Mouse (Mus musculus) hindbrain, embryonic 15.5 days (tissue): ENCODE measurements around the gene Ypel3. TPM values are rescaled to one million over a fixed set of nuclear protein-coding genes. Genes with fewer than 3 reads are reported as not detected.
A peak's percentile ranks its signal among the peaks of the same experiment; 100 is the strongest.

Experiments
- ATAC-seq: fragments of 200-750 bp; cut with Nextera tagmentation; 2 replicates; pipeline ENCODE4 v1.8.0; 2017; ENCODE audit warnings: low read depth, moderate number of reproducible peaks, moderate TSS enrichment; ENCODE audit not compliant: low FRiP score
- H3K27ac ChIP-seq: fragments of 300-500 bp; sonication (generic); replicated peaks from 2 replicates; pipeline ENCODE4 v1.5.1; 2015; ENCODE audit warnings: mild to moderate bottlenecking, inconsistent platforms
- H3K27me3 ChIP-seq: fragments of 300-500 bp; sonication (generic); 2 replicates; pipeline ENCODE4 v1.6.1; 2015; ENCODE audit warnings: control low read depth, inconsistent platforms
- H3K36me3 ChIP-seq: fragments of 300-500 bp; sonication (generic); 2 replicates; pipeline ENCODE4 v1.6.1; 2015; ENCODE audit warnings: control low read depth, inconsistent platforms
- H3K4me1 ChIP-seq: fragments of 300-500 bp; sonication (generic); replicated peaks from 2 replicates; pipeline ENCODE4 v1.6.1; 2015; ENCODE audit warnings: control low read depth, inconsistent platforms
- H3K4me2 ChIP-seq: fragments of 300-500 bp; sonication (generic); 2 replicates; pipeline ENCODE4 v1.6.1; 2015; ENCODE audit warnings: moderate library complexity, mild to moderate bottlenecking, inconsistent platforms
- H3K4me3 ChIP-seq: fragments of 300-500 bp; sonication (generic); 2 replicates; pipeline ENCODE4 v1.5.1; 2015; ENCODE audit warnings: mild to moderate bottlenecking, inconsistent platforms
- H3K9ac ChIP-seq: fragments of 300-500 bp; sonication (generic); 2 replicates; pipeline ENCODE4 v1.6.1; 2015; ENCODE audit warnings: inconsistent platforms
- H3K9me3 ChIP-seq: fragments of 300-500 bp; sonication (generic); 2 replicates; pipeline ENCODE4 v1.6.1; 2016; ENCODE audit warnings: control low read depth, inconsistent platforms
- WGBS: fragments of 180-500 bp; shearing (Covaris S2); methylation state at CpG from one replicate; pipeline ENCODE4 v1.1.7; 2015; 5-methylcytosine and 5-hydroxymethylcytosine counted together
- polyA plus RNA-seq: library from polyadenylated mRNA; unstranded; fragments of >200 nt; fragmentation: Nextera tagmentation; extraction: Ambion mirVana; gene quantifications from 2 replicates; pipeline ENCODE4 v1.2.1, GENCODE M21; 2015

Gene Ypel3
- polyA plus RNA-seq, 1 experiment from 2014 or later = 203 TPM

DNA sequence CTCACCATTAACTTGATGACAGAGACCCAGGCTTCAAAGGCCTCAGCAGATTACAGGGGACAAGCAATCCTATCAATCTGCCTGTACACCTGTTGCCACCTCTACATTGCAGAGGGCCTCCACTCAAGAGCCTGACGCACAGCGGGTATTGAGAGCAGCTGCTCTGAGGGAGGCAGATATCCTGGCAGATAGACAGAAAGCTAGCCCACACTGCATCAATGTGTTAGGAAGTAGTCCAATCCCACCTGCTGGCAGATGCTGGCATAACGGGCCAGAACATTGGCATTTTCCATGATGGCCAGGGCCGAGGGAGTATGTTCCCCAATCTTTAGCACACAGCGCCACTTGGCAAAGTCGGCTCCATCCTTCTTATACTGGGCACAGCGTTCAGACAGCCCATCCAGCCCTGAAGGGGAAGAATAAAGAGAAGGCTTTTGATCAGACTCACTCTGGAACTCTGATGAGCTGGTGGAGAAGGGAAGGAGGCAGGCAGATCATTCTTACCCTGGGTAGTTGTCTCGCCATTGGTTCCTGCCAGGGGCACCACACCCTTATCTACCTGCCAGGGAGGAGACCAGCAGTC is 19.7 kb downstream of the Ypel3 start:
- Histone ChIP-seq H3K27ac (0 out of 2 replicates have a peak overlapping the region, but pooled peaks have one; percentile 2), H3K36me3 (peaks cover 26% of the 10 kb centered on the region), H3K9me3 (no peaks in the 10 kb centered on the region), H3K27me3 (no peaks in the 10 kb centered on the region), H3K4me3 (peak overlapping the region; percentile 69), H3K9ac (0 out of 2 replicates have a peak overlapping the region, but pooled peaks have one; percentile 76), H3K4me2 (peak overlapping the region; percentile 82), H3K4me1 (peaks cover 51% of the 10 kb centered on the region)
- WGBS = 64% methylated on average over 8 of the region's 8 CpGs
- no peak for ATAC-seq

- Histone ChIP-seq H3K9ac (peak within 1 kb of the TSS; percentile 76), H3K36me3 (peaks cover 26% of the 10 kb centered on the region), H3K27me3 (no peaks in the 10 kb centered on the region), H3K9me3 (no peaks in the 10 kb centered on the region), H3K4me2 (peak within 1 kb of the TSS; percentile 82), H3K4me1 (peaks cover 47% of the 10 kb centered on the region), H3K27ac (peak within 1 kb of the TSS; percentile 88), H3K4me3 (peak within 1 kb of the TSS; percentile 69)
- no peak for ATAC-seq
- 17% methylated on average over 21 of the region's 21 CpGs for WGBS
Observed at GRCm38 (mm10) chr7:126797411-126798126, 20.8 kb downstream of the Ypel3 start, which contains the start of gene Fam57b. TSS of gene Fam57b (plus strand) at chr7:126797668.

DNA sequence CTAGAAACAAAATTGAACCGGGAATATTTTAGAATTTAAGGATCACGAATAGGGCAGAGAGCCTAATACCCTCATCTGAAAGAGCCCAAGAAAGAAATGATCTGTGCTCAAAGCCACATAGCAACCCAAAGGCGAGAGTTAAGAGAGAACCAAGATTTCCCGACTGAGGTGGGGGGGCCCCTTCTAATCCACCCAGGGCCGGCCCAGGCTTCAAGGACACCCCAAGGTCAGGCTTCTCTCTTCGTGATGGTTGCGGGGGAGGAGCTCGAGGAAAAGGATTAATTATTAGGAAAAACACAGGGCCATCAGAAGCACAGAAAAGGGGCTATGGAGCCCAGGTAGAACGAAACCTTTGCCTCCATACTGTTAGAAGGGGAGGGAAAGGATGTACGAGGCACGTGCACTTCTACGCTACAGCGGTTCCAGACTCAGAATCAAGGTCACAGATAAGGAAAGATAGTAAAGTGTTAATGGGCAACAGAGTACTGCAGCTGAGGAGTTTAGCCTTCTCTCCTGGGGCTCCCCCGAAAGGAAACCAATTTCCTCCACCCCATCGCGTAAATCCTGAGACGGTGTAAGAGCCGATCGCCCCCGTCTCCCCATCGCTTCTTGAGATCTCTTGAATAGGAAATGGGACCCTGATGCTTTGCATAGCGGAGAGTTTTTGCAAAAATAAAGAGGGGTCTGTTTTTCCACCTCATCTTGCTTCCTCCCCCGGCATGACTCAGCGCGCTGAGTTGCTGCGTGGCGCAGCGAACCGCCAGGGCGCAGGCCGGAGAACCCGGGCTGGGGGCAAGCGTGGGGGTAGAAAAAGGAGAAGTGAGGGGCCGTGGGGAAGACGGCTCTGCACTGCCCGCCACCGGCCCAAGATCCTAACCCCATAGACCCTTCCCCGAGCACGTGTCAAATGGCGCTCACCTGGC is 21.6 kb downstream of the Ypel3 start:
- Histone ChIP-seq H3K4me2 (peak overlapping the region; percentile 82), H3K4me1 (peaks cover 40% of the 10 kb centered on the region), H3K36me3 (peaks cover 26% of the 10 kb centered on the region), H3K9ac (peak overlapping the region; percentile 76), H3K4me3 (peak overlapping the region; percentile 69), H3K27ac (peak overlapping the region; percentile 88), H3K27me3 (no peaks in the 10 kb centered on the region), H3K9me3 (no peaks in the 10 kb centered on the region)
- no peak for ATAC-seq
- under 1% methylated on average over 40 of the region's 40 CpGs for WGBS

DNA sequence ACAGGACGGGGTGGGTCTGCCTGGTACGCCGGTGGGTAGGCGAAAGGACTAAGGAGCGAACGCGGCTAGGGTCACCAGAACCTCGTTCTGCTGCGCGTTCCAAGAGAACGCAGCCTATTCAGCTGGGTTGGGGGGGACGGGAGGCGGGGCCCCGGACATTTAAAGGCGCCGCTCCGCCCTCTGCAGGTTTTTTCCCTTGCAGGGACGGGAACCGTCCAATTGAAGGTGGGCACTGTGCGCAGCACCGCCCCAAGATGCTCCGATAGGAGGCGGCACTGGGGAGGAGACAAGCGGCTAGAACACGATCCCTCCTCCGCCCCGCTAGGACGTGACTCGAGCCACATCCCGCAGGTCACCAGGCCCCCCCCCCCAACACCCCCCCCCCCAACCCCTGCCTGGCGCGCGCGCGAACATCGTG is 22.3 kb downstream of the Ypel3 start:
- ATAC-seq = peak; percentile 97

GRCm38 (mm10) chr7:126799468-126800268 is 22.9 kb downstream of the Ypel3 start:
- peak; percentile 93 for ATAC-seq
- H3K27ac ChIP-seq = peak overlapping the region; percentile 88
- 2% methylated on average over 37 of the region's 38 CpGs for WGBS
- H3K4me1 ChIP-seq = peaks cover 40% of the 10 kb centered on the region
- H3K9ac ChIP-seq = peak overlapping the region; percentile 54
- H3K4me3 ChIP-seq = peak overlapping the region; percentile 69
- no peaks in the 10 kb centered on the region for H3K27me3 ChIP-seq
- peak overlapping the region; percentile 82 for H3K4me2 ChIP-seq
- H3K36me3 ChIP-seq = peaks cover 18% of the 10 kb centered on the region
- H3K9me3 ChIP-seq = no peaks in the 10 kb centered on the region

More for the DNA sequence above, 22.3 kb downstream of the Ypel3 start:
- H3K4me3 ChIP-seq = peak overlapping the region; percentile 69
- peaks cover 24% of the 10 kb centered on the region for H3K36me3 ChIP-seq
- H3K9ac ChIP-seq = peak overlapping the region; percentile 76
- peak overlapping the region; percentile 88 for H3K27ac ChIP-seq
- H3K27me3 ChIP-seq = no peaks in the 10 kb centered on the region
- H3K4me2 ChIP-seq = peak overlapping the region; percentile 82
- WGBS = under 1% methylated on average over 34 of the region's 36 CpGs
- peaks cover 40% of the 10 kb centered on the region for H3K4me1 ChIP-seq
- H3K9me3 ChIP-seq = no peaks in the 10 kb centered on the region

- no peak for ATAC-seq
- WGBS = 47% methylated on average over 5 of the region's 5 CpGs
- peaks cover 10% of the 10 kb centered on the region for H3K36me3 ChIP-seq
Observed at GRCm38 (mm10) chr7:126800269-126801056, 23.7 kb downstream of the Ypel3 start.

GRCm38 (mm10) chr7:126801057-126801422 is 24.3 kb downstream of the Ypel3 start:
- no peaks in the 10 kb centered on the region for H3K27me3 ChIP-seq
- H3K4me3 ChIP-seq = no peak overlapping the region
- 97% methylated on average over 16 of the region's 16 CpGs for WGBS
- no peaks in the 10 kb centered on the region for H3K9me3 ChIP-seq
- H3K36me3 ChIP-seq = peaks cover 5% of the 10 kb centered on the region
- H3K9ac ChIP-seq = no peak overlapping the region
- ATAC-seq = no peak
- peaks cover 33% of the 10 kb centered on the region for H3K4me1 ChIP-seq
- no peak overlapping the region for H3K4me2 ChIP-seq
- H3K27ac ChIP-seq = no peak overlapping the region

More at GRCm38 (mm10) chr7:126800269-126801056, 23.7 kb downstream of the Ypel3 start:
- no peaks in the 10 kb centered on the region for H3K27me3 ChIP-seq
- H3K27ac ChIP-seq = peak overlapping the region; percentile 88
- peak overlapping the region; percentile 82 for H3K4me2 ChIP-seq
- peak overlapping the region; percentile 69 for H3K4me3 ChIP-seq
- peak overlapping the region; percentile 54 for H3K9ac ChIP-seq
- H3K9me3 ChIP-seq = no peaks in the 10 kb centered on the region
- H3K4me1 ChIP-seq = peaks cover 39% of the 10 kb centered on the region

GRCm38 (mm10) chr7:126802134-126802889 is 25.6 kb downstream of the Ypel3 start:
- H3K27me3 ChIP-seq = no peaks in the 10 kb centered on the region
- H3K27ac ChIP-seq = no peak overlapping the region
- no peak for ATAC-seq
- H3K9me3 ChIP-seq = no peaks in the 10 kb centered on the region
- no peak overlapping the region for H3K4me2 ChIP-seq
- peaks cover 20% of the 10 kb centered on the region for H3K4me1 ChIP-seq
- no peak overlapping the region for H3K4me3 ChIP-seq
- no peaks in the 10 kb centered on the region for H3K36me3 ChIP-seq
- no peak overlapping the region for H3K9ac ChIP-seq
- 86% methylated on average over 11 of the region's 11 CpGs for WGBS

- ATAC-seq = no peak
- 95% methylated on average over 6 of the region's 6 CpGs for WGBS
- Histone ChIP-seq H3K36me3 (no peaks in the 10 kb centered on the region), H3K27me3 (no peaks in the 10 kb centered on the region), H3K27ac (no peak overlapping the region), H3K9ac (no peak overlapping the region), H3K4me2 (no peak overlapping the region), H3K4me3 (no peak overlapping the region), H3K9me3 (no peaks in the 10 kb centered on the region), H3K4me1 (peaks cover 20% of the 10 kb centered on the region)
Observed at GRCm38 (mm10) chr7:126803181-126803580, 26.4 kb downstream of the Ypel3 start.

GRCm38 (mm10) chr7:126803751-126804150 is 27.0 kb downstream of the Ypel3 start:
- Histone ChIP-seq H3K27ac (no peak overlapping the region), H3K4me2 (no peak overlapping the region), H3K9ac (no peak overlapping the region), H3K4me1 (peaks cover 25% of the 10 kb centered on the region), H3K4me3 (no peak overlapping the region), H3K36me3 (no peaks in the 10 kb centered on the region), H3K9me3 (no peaks in the 10 kb centered on the region), H3K27me3 (no peaks in the 10 kb centered on the region)
- no peak for ATAC-seq
